Mouse (Mus musculus) embryonic facial prominence, embryonic 15.5 days (tissue): ENCODE data around the gene Nup160. TPM values are rescaled to one million over a fixed set of nuclear protein-coding genes. Genes with fewer than 3 reads are reported as not detected.

Source experiments
- ATAC-seq: fragments of 200-750 bp; cut with Nextera tagmentation; 2 replicates; pipeline ENCODE4 v1.8.0; 2017; ENCODE audit warnings: low read depth, moderate TSS enrichment; ENCODE audit not compliant: insufficient number of reproducible peaks, low FRiP score, low TSS enrichment
- H3K27ac ChIP-seq: fragments of 300-500 bp; sonication (generic); replicated peaks from 2 replicates; pipeline ENCODE4 v1.5.1; 2015; ENCODE audit warnings: mild to moderate bottlenecking, inconsistent platforms
- H3K27me3 ChIP-seq: fragments of 300-500 bp; sonication (generic); 2 replicates; pipeline ENCODE4 v1.6.1; 2015; ENCODE audit warnings: inconsistent platforms
- H3K36me3 ChIP-seq: fragments of 300-500 bp; sonication (generic); 2 replicates; pipeline ENCODE4 v1.6.1; 2015; ENCODE audit warnings: mild to moderate bottlenecking, inconsistent platforms
- H3K4me1 ChIP-seq: fragments of 300-500 bp; sonication (generic); 2 replicates; pipeline ENCODE4 v1.6.1; 2015; ENCODE audit warnings: inconsistent platforms
- H3K4me2 ChIP-seq: fragments of 300-500 bp; sonication (generic); replicated peaks from 2 replicates; pipeline ENCODE4 v1.6.1; 2015; ENCODE audit warnings: mild to moderate bottlenecking, inconsistent platforms
- H3K4me3 ChIP-seq: fragments of 300-500 bp; sonication (generic); replicated peaks from 2 replicates; pipeline ENCODE4 v1.5.1; 2015; ENCODE audit warnings: mild to moderate bottlenecking, inconsistent platforms
- H3K9ac ChIP-seq: fragments of 300-500 bp; sonication (generic); 2 replicates; pipeline ENCODE4 v1.6.1; 2015; ENCODE audit warnings: inconsistent platforms
- H3K9me3 ChIP-seq: fragments of 300-500 bp; sonication (generic); replicated peaks from 2 replicates; pipeline ENCODE4 v1.6.1; 2016; ENCODE audit warnings: inconsistent platforms
- WGBS: fragments of 180-500 bp; shearing (Covaris S2); methylation state at CpG from one replicate; pipeline ENCODE4 v1.1.7; 2015; 5-methylcytosine and 5-hydroxymethylcytosine counted together
- polyA plus RNA-seq: library from polyadenylated mRNA; unstranded; fragments of >200 nt; fragmentation: Nextera tagmentation; extraction: Ambion mirVana; gene quantifications from 2 replicates; pipeline ENCODE4 v1.2.1, GENCODE M21; 2015

Nup160 gene
- polyA plus RNA-seq: 30.7 and 34.0 TPM in 2 replicates

GRCm38 (mm10) chr2:90677007-90677406, at the start of gene Nup160:
Gene Nup160, plus strand, starts transcription at chr2:90677215.
- WGBS: 68% methylated on average over 8 of the region's 8 CpGs
- Histone ChIP-seq H3K9ac (no peak within 1 kb of the TSS), H3K4me2 (0 out of 2 replicates have a peak within 1 kb of the TSS, but pooled peaks have one; percentile 83), H3K4me3 (no peak within 1 kb of the TSS), H3K4me1 (peaks cover 10% of the 10 kb centered on the region; the same call in 1 of the 2 replicates), H3K36me3 (no peaks in the 10 kb centered on the region), H3K9me3 (no peaks in the 10 kb centered on the region), H3K27me3 (no peaks in the 10 kb centered on the region), H3K27ac (no peak within 1 kb of the TSS)
- no peak for ATAC-seq

- Histone ChIP-seq H3K27me3 (0 out of 2 replicates have a peak, but pooled peaks cover 3% of the 10 kb centered on the region), H3K36me3 (no peaks in the 10 kb centered on the region)
- WGBS: 89% methylated on average over 5 of the region's 5 CpGs
These were observed 48.8 kb upstream of the Nup160 start for GRCm38 (mm10) chr2:90628261-90628660.

GRCm38 (mm10) chr2:90629552-90629951, 47.5 kb upstream of the Nup160 start:
- Histone ChIP-seq H3K9ac (no peak overlapping the region), H3K36me3 (no peaks in the 10 kb centered on the region), H3K4me1 (peaks cover 9% of the 10 kb centered on the region), H3K27me3 (no peaks in the 10 kb centered on the region), H3K4me3 (no peak overlapping the region), H3K9me3 (no peaks in the 10 kb centered on the region), H3K27ac (no peak overlapping the region), H3K4me2 (no peak overlapping the region)
- ATAC-seq: no peak
- 54% methylated on average over 2 of the region's 2 CpGs for WGBS

More at GRCm38 (mm10) chr2:90628261-90628660, 48.8 kb upstream of the Nup160 start:
- no peak for ATAC-seq
- H3K27ac ChIP-seq: no peak overlapping the region
- no peaks in the 10 kb centered on the region for H3K9me3 ChIP-seq
- H3K4me3 ChIP-seq: no peak overlapping the region
- H3K4me2 ChIP-seq: no peak overlapping the region
- peaks cover 9% of the 10 kb centered on the region for H3K4me1 ChIP-seq
- no peak overlapping the region for H3K9ac ChIP-seq

GRCm38 (mm10) chr2:90631938-90632733, 44.9 kb upstream of the Nup160 start:
- WGBS: 57% methylated on average over 16 of the region's 16 CpGs
- no peaks in the 10 kb centered on the region for H3K36me3 ChIP-seq
- H3K4me2 ChIP-seq: no peak overlapping the region
- no peaks in the 10 kb centered on the region for H3K27me3 ChIP-seq
- H3K27ac ChIP-seq: 0 out of 2 replicates have a peak overlapping the region, but pooled peaks have one; percentile 55
- no peaks in the 10 kb centered on the region for H3K9me3 ChIP-seq
- H3K4me3 ChIP-seq: no peak overlapping the region
- peaks cover 9% of the 10 kb centered on the region for H3K4me1 ChIP-seq
- H3K9ac ChIP-seq: no peak overlapping the region
- ATAC-seq: no peak

GRCm38 (mm10) chr2:90634671-90635070, 42.3 kb upstream of the Nup160 start:
- Histone ChIP-seq H3K27me3 (no peaks in the 10 kb centered on the region), H3K4me2 (no peak overlapping the region), H3K9ac (no peak overlapping the region), H3K4me1 (peaks cover 9% of the 10 kb centered on the region), H3K27ac (no peak overlapping the region), H3K36me3 (no peaks in the 10 kb centered on the region), H3K4me3 (no peak overlapping the region), H3K9me3 (no peaks in the 10 kb centered on the region)
- no peak for ATAC-seq

GRCm38 (mm10) chr2:90635085-90635723, 41.8 kb upstream of the Nup160 start:
- Histone ChIP-seq H3K9me3 (no peaks in the 10 kb centered on the region), H3K36me3 (no peaks in the 10 kb centered on the region), H3K27me3 (no peaks in the 10 kb centered on the region), H3K9ac (no peak overlapping the region), H3K4me3 (no peak overlapping the region), H3K4me2 (no peak overlapping the region), H3K4me1 (peaks cover 10% of the 10 kb centered on the region), H3K27ac (no peak overlapping the region)
- 69% methylated on average over 7 of the region's 7 CpGs for WGBS
- ATAC-seq: no peak

GRCm38 (mm10) chr2:90636853-90637252, 40.2 kb upstream of the Nup160 start:
- Histone ChIP-seq H3K36me3 (no peaks in the 10 kb centered on the region), H3K9ac (no peak overlapping the region), H3K4me3 (no peak overlapping the region), H3K9me3 (no peaks in the 10 kb centered on the region), H3K27ac (no peak overlapping the region), H3K4me1 (peaks cover 10% of the 10 kb centered on the region), H3K4me2 (no peak overlapping the region), H3K27me3 (no peaks in the 10 kb centered on the region)
- no peak for ATAC-seq
- WGBS: 86% methylated on average over 7 of the region's 7 CpGs

- Histone ChIP-seq H3K4me2 (no peak overlapping the region), H3K4me3 (no peak overlapping the region), H3K36me3 (no peaks in the 10 kb centered on the region), H3K27me3 (no peaks in the 10 kb centered on the region), H3K9ac (no peak overlapping the region), H3K9me3 (no peaks in the 10 kb centered on the region), H3K4me1 (peaks cover 3% of the 10 kb centered on the region; the same call in 1 of the 2 replicates), H3K27ac (no peak overlapping the region)
- no peak for ATAC-seq
- 81% methylated on average over 8 of the region's 8 CpGs for WGBS
These were observed 37.8 kb upstream of the Nup160 start for GRCm38 (mm10) chr2:90638986-90639746.

- Histone ChIP-seq H3K4me2 (no peak overlapping the region), H3K27ac (no peak overlapping the region), H3K4me1 (peaks cover 3% of the 10 kb centered on the region; the same call in 1 of the 2 replicates), H3K9ac (no peak overlapping the region), H3K9me3 (no peaks in the 10 kb centered on the region), H3K27me3 (no peaks in the 10 kb centered on the region), H3K4me3 (no peak overlapping the region), H3K36me3 (no peaks in the 10 kb centered on the region)
- ATAC-seq: no peak
- WGBS: 53% methylated on average over 5 of the region's 5 CpGs
These were observed 37.0 kb upstream of the Nup160 start for GRCm38 (mm10) chr2:90639747-90640699.

- H3K9me3 ChIP-seq: no peaks in the 10 kb centered on the region
- WGBS: 78% methylated on average over 10 of the region's 10 CpGs
- peaks cover 3% of the 10 kb centered on the region; the same call in 1 of the 2 replicates for H3K4me1 ChIP-seq
- ATAC-seq: no peak
- H3K9ac ChIP-seq: no peak overlapping the region
- no peak overlapping the region for H3K4me3 ChIP-seq
- H3K27ac ChIP-seq: no peak overlapping the region
- no peaks in the 10 kb centered on the region for H3K27me3 ChIP-seq
- no peaks in the 10 kb centered on the region for H3K36me3 ChIP-seq
- no peak overlapping the region for H3K4me2 ChIP-seq
These were observed 35.9 kb upstream of the Nup160 start for GRCm38 (mm10) chr2:90641007-90641709.
